8 mouse cellular contexts compared by ENCODE assay signal in genomic region chrX:53974732-53975544, GRCm38 (mm10).
A peak's percentile ranks its signal among the peaks of the same experiment; 100 is the strongest.
DNase-seq lines count a peak whose midpoint lies in the region; ATAC-seq and TF ChIP-seq lines count a peak whose summit lies in the region.

No protein-coding gene starts in this region.

- no peaks in the 10 kb centered on the region for H3K4me1 ChIP-seq in kidney, embryonic 15.5 days
- no peaks in the 10 kb centered on the region for H3K4me1 ChIP-seq in hindbrain, postnatal 0 days (ENCODE audit: insufficient read depth, low read length)
- no peaks in the 10 kb centered on the region for H3K4me1 ChIP-seq in neural tube, embryonic 11.5 days (ENCODE audit: control insufficient read depth, insufficient read depth, low read length)
- H3K4me1 ChIP-seq in thymus, adult 2 months (replicated peaks; ENCODE audit: control insufficient read depth, insufficient read depth, low read length), result no peaks in the 10 kb centered on the region

- WGBS in kidney, embryonic 15.5 days, result 17% methylated on average over 51 of the region's 52 CpGs
- WGBS in hindbrain, postnatal 0 days, result 30% methylated on average over 52 of the region's 52 CpGs
- 19% methylated on average over 48 of the region's 52 CpGs for WGBS in neural tube, embryonic 11.5 days
- 4% methylated on average over 48 of the region's 52 CpGs for WGBS in thymus, adult 2 months

- peak overlapping the region; percentile 40 for H3K4me3 ChIP-seq in kidney, embryonic 15.5 days (replicated peaks)
- H3K4me3 ChIP-seq in hindbrain, postnatal 0 days (ENCODE audit: low read length), result peak overlapping the region; percentile 39
- H3K4me3 ChIP-seq in neural tube, embryonic 11.5 days (ENCODE audit: low read depth, low read length), result peak overlapping the region; percentile 29
- no peak overlapping the region for H3K4me3 ChIP-seq in thymus, adult 2 months (ENCODE audit: control insufficient read depth, insufficient read depth, low read length)

- no peak overlapping the region for H3K27ac ChIP-seq in kidney, embryonic 15.5 days
- no peak overlapping the region for H3K27ac ChIP-seq in hindbrain, postnatal 0 days
- H3K27ac ChIP-seq in neural tube, embryonic 11.5 days (ENCODE audit: low read depth, low read length), result no peak overlapping the region
- no peak overlapping the region for H3K27ac ChIP-seq in thymus, adult 2 months (ENCODE audit: control insufficient read depth, insufficient read depth, low read length)

- no peak for TF ChIP-seq POLR2A in thymus, adult 2 months (IDR thresholded peaks at IDR 0.05; ENCODE audit: control insufficient read depth, extremely low read depth, insufficient read depth, low read length, poor library complexity)

- DNase-seq in kidney, adult 18-20 months, result no peak
- peak; percentile 19 for DNase-seq in embryo, embryonic 10 days (ENCODE audit: low spot score)
- DNase-seq in hindbrain, postnatal 0 days (ENCODE audit: low spot score), result peak; percentile 1
- DNase-seq in neural tube, embryonic 11.5 days (ENCODE audit: low spot score), result peak; percentile 40
- no peak for DNase-seq in thymus, adult 2 months
- DNase-seq in right cerebral cortex, postnatal 25 days, result no peak
- no peak for DNase-seq in right cerebral cortex, adult 2 months (ENCODE audit: low spot score in 2 of 2)

- ATAC-seq in kidney, embryonic 15.5 days (replicated peaks; ENCODE audit: low FRiP score), result peak; percentile 69
- ATAC-seq in hindbrain, postnatal 0 days, result peak; percentile 40; the same call in 1 of the 2 replicates
- peak; percentile 61; the same call in 1 of the 2 replicates for ATAC-seq in neural tube, embryonic 11.5 days (ENCODE audit: insufficient read depth, low FRiP score, low TSS enrichment)

- no peaks in the 10 kb centered on the region for H3K36me3 ChIP-seq in kidney, embryonic 15.5 days
- no peaks in the 10 kb centered on the region for H3K36me3 ChIP-seq in hindbrain, postnatal 0 days (ENCODE audit: insufficient read depth, low read length)
- no peaks in the 10 kb centered on the region for H3K36me3 ChIP-seq in neural tube, embryonic 11.5 days (ENCODE audit: control insufficient read depth, insufficient read depth, low read length)
- H3K36me3 ChIP-seq in thymus, adult 2 months (ENCODE audit: control insufficient read depth, insufficient read depth, low read length), result no peaks in the 10 kb centered on the region

- no peak for TF ChIP-seq CTCF in hindbrain, postnatal 0 days (IDR thresholded peaks at IDR 0.05; ENCODE audit: low read depth)
- no peak for TF ChIP-seq CTCF in thymus, adult 2 months (IDR thresholded peaks at IDR 0.05; ENCODE audit: borderline replicate concordance, control insufficient read depth, extremely low read depth, insufficient read depth, low read length, poor library complexity)

- H3K4me2 ChIP-seq in kidney, embryonic 15.5 days, result peak overlapping the region; percentile 67
- H3K4me2 ChIP-seq in hindbrain, postnatal 0 days (ENCODE audit: low read depth, low read length), result peak overlapping the region; percentile 66
- H3K4me2 ChIP-seq in neural tube, embryonic 11.5 days (ENCODE audit: low read depth), result peak overlapping the region; percentile 63

- no peaks in the 10 kb centered on the region for H3K9me3 ChIP-seq in kidney, embryonic 15.5 days (replicated peaks)
- no peaks in the 10 kb centered on the region for H3K9me3 ChIP-seq in hindbrain, postnatal 0 days (ENCODE audit: low read length)
- H3K9me3 ChIP-seq in neural tube, embryonic 11.5 days (ENCODE audit: control insufficient read depth, low read length), result no peaks in the 10 kb centered on the region

- H3K27me3 ChIP-seq in kidney, embryonic 15.5 days, result peaks cover 7% of the 10 kb centered on the region; the same call in 1 of the 2 replicates
- no peaks in the 10 kb centered on the region for H3K27me3 ChIP-seq in hindbrain, postnatal 0 days (ENCODE audit: insufficient read depth, low read length)
- H3K27me3 ChIP-seq in neural tube, embryonic 11.5 days (ENCODE audit: control insufficient read depth, insufficient read depth, low read length), result no peaks in the 10 kb centered on the region
- H3K27me3 ChIP-seq in thymus, adult 2 months (ENCODE audit: control insufficient read depth, insufficient read depth, low read length), result no peaks in the 10 kb centered on the region

- H3K9ac ChIP-seq in kidney, embryonic 15.5 days, result no peak overlapping the region
- H3K9ac ChIP-seq in hindbrain, postnatal 0 days (replicated peaks; ENCODE audit: low read length), result no peak overlapping the region
- H3K9ac ChIP-seq in neural tube, embryonic 11.5 days (ENCODE audit: low read length), result peak overlapping the region; percentile 10; the same call in 1 of the 2 replicates

Comparison
In these comparisons a context has a peak if more than half of its experiments do, and no peak if none do; other contexts are left out.
1. DNase-seq: peak in embryo, embryonic 10 days (single experiment), hindbrain, postnatal 0 days (single experiment) and neural tube, embryonic 11.5 days (single experiment); none in kidney, adult 18-20 months (single experiment), thymus, adult 2 months (single experiment), right cerebral cortex, postnatal 25 days (single experiment) and right cerebral cortex, adult 2 months (0 of 2).
2. Peak in every context shown above with its lines, with median percentiles within 50 percentile points of each other: ATAC-seq and H3K4me2 ChIP-seq.